Mouse (Mus musculus) left cerebral cortex, adult 2 months (tissue): Measurements from ENCODE around the gene Apoe. TPM values are rescaled to one million over a fixed set of nuclear protein-coding genes. Genes with fewer than 3 reads are reported as not detected.

ENCODE experiments used
- DNase-seq, 2 experiments: peaks; one replicate each; pipeline ENCODE4 v3.0.0; 2021 to 2022; ENCODE audit warnings: low spot score in 2 of 2, mixed read lengths in 1 of 2; ENCODE audit errors: extremely low spot score in 1 of 2
- H3K27ac ChIP-seq: fragments of 200-600 bp; 2 replicates; pipeline ENCODE4 v1.8.1; 2022
- H3K4me3 ChIP-seq: fragments of 200-600 bp; 2 replicates; pipeline ENCODE4 v1.8.1; 2022
- CTCF ChIP-seq: fragments of 200-600 bp; IDR thresholded peaks from 2 replicates; pipeline ENCODE4 v1.8.1; 2022; ENCODE audit warnings: antibody characterized with exemption, mild to moderate bottlenecking, moderate library complexity
- intact Hi-C: fragments of 180-260 bp; cut with DNase I; formaldehyde crosslinking; loops from one replicate; pipeline ENCODE4 v1.15.1; 2025
- total RNA-seq, 2 experiments: library from RNA; stranded (reverse); gene quantifications; 2 replicates each; pipeline ENCODE4 v1.2.3; 2021

The Apoe gene
- total RNA-seq, 2 experiments from 2014 or later: 1,824 to 1,912 TPM

- intact Hi-C loops: loop anchor here (1.0 to 5.0 kb wide), 3 partner anchors 32 to 123 kb away; no protein-coding TSS in a partner anchor
- Histone ChIP-seq H3K4me3 (no peak overlapping the region), H3K27ac (peak overlapping the region; percentile 76)
- peak; percentile 95 for TF ChIP-seq CTCF
- DNase-seq: peak; percentile 89 to 91
These were observed 29.9 kb downstream of the Apoe start for GRCm38 (mm10) chr7:19668947-19669721.

- no peak for TF ChIP-seq CTCF
- Histone ChIP-seq H3K4me3 (no peak overlapping the region), H3K27ac (no peak overlapping the region)
- intact Hi-C loops: loop anchor here (5.0 kb wide), 1 partner anchor 125 kb away; no protein-coding TSS in a partner anchor
- no peak for DNase-seq
These were observed 31.6 kb downstream of the Apoe start for GRCm38 (mm10) chr7:19667434-19667833.

- no peak overlapping the region for H3K27ac ChIP-seq
- DNase-seq: no peak
- no peak; the same call in none of the 2 replicates for TF ChIP-seq CTCF
- no peak overlapping the region for H3K4me3 ChIP-seq
- intact Hi-C loops: loop anchor here (5.0 kb wide), 1 partner anchor 126 kb away; no protein-coding TSS in a partner anchor
These were observed 32.2 kb downstream of the Apoe start for GRCm38 (mm10) chr7:19666750-19667149.

- Histone ChIP-seq H3K27ac (peak within 1 kb of the TSS; percentile 93), H3K4me3 (peak within 1 kb of the TSS; percentile 99)
- TF ChIP-seq CTCF: peak; percentile 28
- intact Hi-C loops: loop anchor here (5.0 kb wide), 1 partner anchor 127 kb away; no protein-coding TSS in a partner anchor
- DNase-seq: peak; percentile 97 to 98
These were observed 33.8 kb downstream of the Apoe start, which contains the start of gene Clptm1 for GRCm38 (mm10) chr7:19664955-19665841. Gene Clptm1, minus strand, starts transcription at chr7:19665033.

- H3K27ac ChIP-seq: peak overlapping the region; percentile 93
- no peak; the same call in 1 of the 2 replicates for TF ChIP-seq CTCF
- intact Hi-C loops: no loop called here
- peak overlapping the region; percentile 99 for H3K4me3 ChIP-seq
- DNase-seq: no peak
These were observed 34.5 kb downstream of the Apoe start for GRCm38 (mm10) chr7:19664455-19664954.

- no peak for DNase-seq
- H3K4me3 ChIP-seq: peak overlapping the region; percentile 99
- TF ChIP-seq CTCF: no peak
- intact Hi-C loops: no loop called here
- peak overlapping the region; percentile 44; the same call in 1 of the 2 replicates for H3K27ac ChIP-seq
These were observed 35.0 kb downstream of the Apoe start for GRCm38 (mm10) chr7:19663940-19664339.

GRCm38 (mm10) chr7:19652614-19653013 is 46.4 kb downstream of the Apoe start:
- DNase-seq: no peak
- H3K4me3 ChIP-seq: no peak overlapping the region
- no peak for TF ChIP-seq CTCF
- intact Hi-C loops: no loop called here
- no peak overlapping the region for H3K27ac ChIP-seq

GRCm38 (mm10) chr7:19651063-19651786 is 47.8 kb downstream of the Apoe start:
- no peak for TF ChIP-seq CTCF
- intact Hi-C loops: no loop called here
- no peak for DNase-seq
- H3K27ac ChIP-seq: no peak overlapping the region
- no peak overlapping the region for H3K4me3 ChIP-seq

Other genes starting within 250 kb of the Apoe start
- gene Mark4, start 240.4 kb downstream of the Apoe start, total RNA-seq: 10 to 100 TPM; 79.1 to 79.5 TPM
- under 1 TPM; 0.26 to 0.36 TPM for gene Exoc3l2, start 235.9 kb downstream of the Apoe start, total RNA-seq
- gene Bloc1s3, start 190.8 kb downstream of the Apoe start, total RNA-seq: 1 to 10 TPM; 6.7 to 7.9 TPM
- 10 to 100 TPM; 16.6 to 18.4 TPM for gene Trappc6a, start 190.8 kb downstream of the Apoe start, total RNA-seq
- gene Nkpd1, start 181.3 kb downstream of the Apoe start, total RNA-seq: under 1 TPM; 0.44 to 0.84 TPM
- 100 to 1,000 TPM; 148 to 150 TPM for gene Ppp1r37, start 136.1 kb downstream of the Apoe start, total RNA-seq
- gene Zfp296, start 121.9 kb downstream of the Apoe start, total RNA-seq: 1 to 10 TPM; 1.5 to 2.0 TPM
- gene Gemin7, start 121.6 kb downstream of the Apoe start, total RNA-seq: 10 to 100 TPM; 50.1 to 50.8 TPM
- 10 to 100 TPM; 92.7 to 98.3 TPM for gene Clasrp, start 94.7 kb downstream of the Apoe start, total RNA-seq
- 1 to 10 TPM; 7.2 to 7.7 TPM for gene Relb, start 69.8 kb downstream of the Apoe start, total RNA-seq
- gene Clptm1, start 34.2 kb downstream of the Apoe start, total RNA-seq: 100 to 1,000 TPM; 137 to 139 TPM
- gene Apoc2, start 21.2 kb downstream of the Apoe start, total RNA-seq: not detected
- gene Gm44805, start 17.8 kb downstream of the Apoe start, total RNA-seq: not detected
- not detected for gene Apoc4, start 17.7 kb downstream of the Apoe start, total RNA-seq
- 1 to 10 TPM; 3.5 to 3.7 TPM for gene Apoc1, start 6.5 kb downstream of the Apoe start, total RNA-seq
- gene Tomm40, start 16.2 kb upstream of the Apoe start, total RNA-seq: 100 to 1,000 TPM; 117 TPM
- 1 to 10 TPM; 7.9 to 8.2 TPM for gene Nectin2, start 51.3 kb upstream of the Apoe start, total RNA-seq
- 10 to 100 TPM; 12.2 to 15.1 TPM for gene Bcam, start 71.8 kb upstream of the Apoe start, total RNA-seq
- not detected for gene Cblc, start 97.6 kb upstream of the Apoe start, total RNA-seq
- under 1 TPM; 0.56 to 0.77 TPM for gene Bcl3, start 123.6 kb upstream of the Apoe start, total RNA-seq
- 1 to 10 TPM; 1.7 to 2.2 TPM for gene Gm19345, start 152.8 kb upstream of the Apoe start, total RNA-seq
- gene Ceacam16, start 162.1 kb upstream of the Apoe start, total RNA-seq: not detected
- not detected for gene Ceacam19, start 188.8 kb upstream of the Apoe start, total RNA-seq
- gene Pvr, start 222.0 kb upstream of the Apoe start, total RNA-seq: 10 to 100 TPM; 14.6 to 14.8 TPM